Mouse (Mus musculus) thymus, adult 2 months (tissue): ENCODE results near the gene Nmnat2.

Experiments used
- CTCF ChIP-seq: fragments of 200-500 bp; IDR thresholded peaks from 2 replicates; pipeline ENCODE4 v1.5.1; 2012; ENCODE audit warnings: mild to moderate bottlenecking, control low read depth, low read length, moderate library complexity, borderline replicate concordance; ENCODE audit not compliant: control insufficient read depth, poor library complexity, insufficient read depth; ENCODE audit errors: extremely low read depth
- POLR2A ChIP-seq: fragments of 200-500 bp; IDR thresholded peaks from 2 replicates; pipeline ENCODE4 v1.6.1; 2012; ENCODE audit warnings: mild to moderate bottlenecking, low read length, control low read depth, moderate library complexity; ENCODE audit not compliant: control insufficient read depth, poor library complexity, insufficient read depth; ENCODE audit errors: extremely low read depth

DNA sequence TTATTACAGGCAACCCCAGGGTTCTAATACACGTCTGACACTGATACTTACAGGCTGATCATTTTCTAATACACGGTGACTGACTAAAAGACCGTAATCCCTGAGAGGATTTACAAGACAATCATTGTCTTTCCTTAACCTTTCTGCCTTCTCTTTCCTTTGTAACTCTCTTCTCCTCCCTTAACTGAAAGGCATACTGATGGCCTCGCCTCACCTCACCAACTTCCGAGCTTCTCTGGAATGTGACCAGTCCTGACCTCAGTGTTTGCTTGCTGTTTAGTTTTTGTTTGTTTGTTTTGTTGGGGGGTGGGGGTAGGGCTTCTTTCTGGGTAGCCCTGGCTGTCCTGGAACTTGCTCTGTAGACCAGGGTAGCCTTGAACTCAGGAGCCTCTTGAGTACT, 39.0 kb upstream of the Nmnat2 start:
- TF ChIP-seq POLR2A = no peak
- TF ChIP-seq CTCF = no peak
